ENCODE assay signal across 8 mouse cellular contexts in the genomic region with DNA sequence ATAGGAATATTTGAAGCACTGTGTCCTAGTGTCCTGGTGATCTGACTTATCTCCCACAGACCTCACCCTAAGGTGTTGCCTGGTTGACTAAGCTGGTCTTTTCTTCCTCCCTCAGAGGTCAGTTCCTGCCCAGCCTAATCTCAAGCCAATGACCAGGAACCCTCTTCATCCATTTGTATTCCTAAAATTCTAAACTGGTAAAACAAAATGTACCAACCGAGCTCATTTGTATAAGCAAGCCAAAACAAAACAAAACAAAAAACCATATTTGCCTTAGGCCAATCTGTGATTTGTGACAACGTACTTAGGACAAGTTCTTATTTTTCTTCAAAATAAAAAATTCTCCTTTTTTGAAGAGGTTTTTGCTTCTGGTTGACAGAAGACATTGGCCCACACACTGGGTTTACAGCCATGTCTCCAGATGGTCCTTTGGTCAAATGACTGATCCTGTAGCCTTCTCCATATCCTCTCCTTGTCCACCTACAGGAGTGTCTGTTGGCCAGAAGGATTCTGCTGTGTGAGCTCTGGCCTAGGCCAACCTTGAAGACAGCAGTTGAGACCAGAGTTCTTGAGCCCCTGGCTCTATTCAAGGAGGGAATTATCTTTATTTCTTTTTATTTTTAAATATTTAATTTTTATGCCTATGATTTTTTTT. TPM values are rescaled to one million over a fixed set of nuclear protein-coding genes. Genes with fewer than 3 reads are reported as not detected.
DNase-seq lines count a peak whose midpoint lies in the region; ATAC-seq and TF ChIP-seq lines count a peak whose summit lies in the region.

No protein-coding gene starts in this region.

- intact Hi-C loops in left cerebral cortex, postnatal 36 days (cut with DNase I), result loop anchor here (2.0 to 10.0 kb wide), 2 partner anchors 89 to 119 kb away; no protein-coding TSS in a partner anchor

- no peak for ATAC-seq in lung, embryonic 15.5 days (ENCODE audit: borderline replicate concordance, extremely low read depth, low FRiP score, low TSS enrichment)
- ATAC-seq in neural tube, embryonic 15.5 days (ENCODE audit: low FRiP score), result 0 out of 2 replicates have a peak, but pooled peaks have one; percentile 7

- TF ChIP-seq POLR2A in lung, adult 2 months (IDR thresholded peaks at IDR 0.05; ENCODE audit: borderline replicate concordance, extremely low read depth, low read depth, low read length), result no peak

- peak overlapping the region; percentile 74; the same call in 1 of the 2 replicates for H3K4me3 ChIP-seq in lung, embryonic 15.5 days
- no peak overlapping the region for H3K4me3 ChIP-seq in lung, adult 2 months (replicated peaks; ENCODE audit: extremely low read depth, low read depth, low read length)
- H3K4me3 ChIP-seq in erythroblast, embryonic 14.5 days (replicated peaks), result peak overlapping the region; percentile 74
- peak overlapping the region; percentile 92 for H3K4me3 ChIP-seq in limb, embryonic 10.5 days
- H3K4me3 ChIP-seq in neural tube, embryonic 15.5 days (replicated peaks), result peak overlapping the region; percentile 99

- no peaks in the 10 kb centered on the region for H3K9me3 ChIP-seq in lung, embryonic 15.5 days
- H3K9me3 ChIP-seq in erythroblast, embryonic 14.5 days (ENCODE audit: control insufficient read depth, low read length), result no peaks in the 10 kb centered on the region
- H3K9me3 ChIP-seq in limb, embryonic 10.5 days (replicated peaks), result no peaks in the 10 kb centered on the region
- no peaks in the 10 kb centered on the region for H3K9me3 ChIP-seq in neural tube, embryonic 15.5 days (replicated peaks)

- DNase-seq in lung, adult 2 months, result no peak
- no peak for DNase-seq in limb, embryonic 10.5 days (ENCODE audit: low spot score)
- no peak for DNase-seq in left cerebral cortex, postnatal 36 days (ENCODE audit: low spot score in 2 of 2)
- DNase-seq in adrenal gland, postnatal 4 days (ENCODE audit: low spot score in 2 of 2), result no peak
- DNase-seq in urinary bladder, postnatal 14 days (ENCODE audit: low spot score), result no peak

- H3K4me2 ChIP-seq in lung, embryonic 15.5 days, result peak overlapping the region; percentile 58
- peak overlapping the region; percentile 63 for H3K4me2 ChIP-seq in neural tube, embryonic 15.5 days

- H3K27me3 ChIP-seq in lung, embryonic 15.5 days, result no peaks in the 10 kb centered on the region
- no peaks in the 10 kb centered on the region for H3K27me3 ChIP-seq in erythroblast, embryonic 14.5 days (ENCODE audit: control insufficient read depth)
- H3K27me3 ChIP-seq in limb, embryonic 10.5 days (ENCODE audit: low read depth, poor library complexity, severe bottlenecking), result no peaks in the 10 kb centered on the region
- H3K27me3 ChIP-seq in neural tube, embryonic 15.5 days (replicated peaks), result no peaks in the 10 kb centered on the region

- 75% methylated on average over 2 of the region's 2 CpGs for WGBS in lung, embryonic 15.5 days
- WGBS in lung, adult 2 months, result 57% methylated on average over 2 of the region's 2 CpGs
- WGBS in limb, embryonic 10.5 days, result 85% methylated on average over 2 of the region's 2 CpGs
- WGBS in neural tube, embryonic 15.5 days, result 85% methylated on average over 2 of the region's 2 CpGs

- peaks cover 57% of the 10 kb centered on the region for H3K4me1 ChIP-seq in lung, embryonic 15.5 days
- H3K4me1 ChIP-seq in lung, adult 2 months (ENCODE audit: control insufficient read depth, insufficient read depth, low read length), result peaks cover 21% of the 10 kb centered on the region
- H3K4me1 ChIP-seq in erythroblast, embryonic 14.5 days (ENCODE audit: control insufficient read depth), result peaks cover 55% of the 10 kb centered on the region
- peaks cover 22% of the 10 kb centered on the region for H3K4me1 ChIP-seq in limb, embryonic 10.5 days
- H3K4me1 ChIP-seq in neural tube, embryonic 15.5 days, result peaks cover 37% of the 10 kb centered on the region

- no peak overlapping the region for H3K9ac ChIP-seq in lung, embryonic 15.5 days
- H3K9ac ChIP-seq in neural tube, embryonic 15.5 days (replicated peaks), result no peak overlapping the region

- H3K27ac ChIP-seq in lung, embryonic 15.5 days, result peak overlapping the region; percentile 97
- peak overlapping the region; percentile 95 for H3K27ac ChIP-seq in limb, embryonic 10.5 days
- H3K27ac ChIP-seq in neural tube, embryonic 15.5 days (replicated peaks), result peak overlapping the region; percentile 97

- H3K36me3 ChIP-seq in lung, embryonic 15.5 days, result no peaks in the 10 kb centered on the region
- H3K36me3 ChIP-seq in erythroblast, embryonic 14.5 days (ENCODE audit: control insufficient read depth), result peaks cover 17% of the 10 kb centered on the region
- no peaks in the 10 kb centered on the region for H3K36me3 ChIP-seq in limb, embryonic 10.5 days
- no peaks in the 10 kb centered on the region for H3K36me3 ChIP-seq in neural tube, embryonic 15.5 days

- TF ChIP-seq CTCF in lung, adult 2 months (IDR thresholded peaks at IDR 0.05; ENCODE audit: insufficient read depth, low read length), result no peak

RNA-seq across cellular contexts. Expression of gene Itm2b, which starts 0.8 kb away (rescaled TPM):
- polyA plus RNA-seq in lung, embryonic 15.5 days (2015; fragmentation: Nextera tagmentation; extraction: Ambion mirVana), result 797 and 873 TPM in 2 replicates
- polyA plus RNA-seq in lung, adult 2 months (2012; rRNA removed), result 1,455 and 1,580 TPM in 2 replicates
- polyA plus RNA-seq in erythroblast, embryonic 14.5 days (2012), result 9.4 and 10.0 TPM in 2 replicates
- polyA plus RNA-seq in limb, embryonic 10.5 days (2016; fragmentation: Nextera tagmentation; extraction: Ambion mirVana), result 219 and 269 TPM in 2 replicates
- polyA plus RNA-seq in neural tube, embryonic 15.5 days (2015; fragmentation: Nextera tagmentation; extraction: Ambion mirVana), result 763 and 813 TPM in 2 replicates
- total RNA-seq in left cerebral cortex, postnatal 36 days (2021), result 100 to 1,000 TPM; 725 to 789 TPM
- total RNA-seq in adrenal gland, postnatal 4 days (2021), result 100 to 1,000 TPM; 885 to 908 TPM

Comparison
In these comparisons a context has a peak if more than half of its experiments do, and no peak if none do; other contexts are left out.
1. RNA of gene Itm2b, which starts 0.8 kb away (polyA plus RNA-seq): 1,455 to 1,580 TPM in lung, adult 2 months, 797 to 873 TPM in lung, embryonic 15.5 days, 763 to 813 TPM in neural tube, embryonic 15.5 days and 219 to 269 TPM in limb, embryonic 10.5 days; 9.4 to 10.0 TPM in erythroblast, embryonic 14.5 days; every median in the first group is over 10 times any median in the second.
2. Peak in every context shown above with its lines, with median percentiles within 50 percentile points of each other: H3K27ac ChIP-seq.